Mouse (Mus musculus): Measurements from ENCODE around the gene Cntn5. TPM values are rescaled to one million over a fixed set of nuclear protein-coding genes. Genes with fewer than 3 reads are reported as not detected.

Cntn5 gene
- total and polyA plus RNA-seq, 2 experiments from 2014 or later, result 23.7 to 24.8 TPM

DNA sequence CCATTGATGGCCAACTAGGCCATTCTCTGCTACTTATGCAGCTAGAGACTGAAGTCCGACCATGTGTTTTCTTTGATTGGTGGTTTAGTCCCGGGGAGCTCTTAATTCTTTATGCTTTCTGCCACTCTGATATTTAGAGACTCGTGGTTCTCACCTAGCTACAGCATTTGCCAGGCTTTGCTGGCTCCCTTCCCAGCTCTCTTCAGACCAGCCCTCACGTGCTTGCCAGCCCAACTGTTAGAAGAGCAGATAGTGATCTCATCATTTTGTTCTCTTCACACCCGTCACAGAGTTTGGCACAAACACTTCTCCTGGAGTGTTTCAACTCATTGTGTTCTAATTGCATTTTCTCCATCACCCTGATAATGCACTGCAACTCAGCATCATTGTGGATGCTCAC is 1005.5 kb downstream of the Cntn5 start:
- ATAC-seq (ENCODE audit: low FRiP score), result no peak; the same call in 1 of the 2 replicates
- no peak for TF ChIP-seq CTCF (IDR thresholded peaks at IDR 0.05)

DNA sequence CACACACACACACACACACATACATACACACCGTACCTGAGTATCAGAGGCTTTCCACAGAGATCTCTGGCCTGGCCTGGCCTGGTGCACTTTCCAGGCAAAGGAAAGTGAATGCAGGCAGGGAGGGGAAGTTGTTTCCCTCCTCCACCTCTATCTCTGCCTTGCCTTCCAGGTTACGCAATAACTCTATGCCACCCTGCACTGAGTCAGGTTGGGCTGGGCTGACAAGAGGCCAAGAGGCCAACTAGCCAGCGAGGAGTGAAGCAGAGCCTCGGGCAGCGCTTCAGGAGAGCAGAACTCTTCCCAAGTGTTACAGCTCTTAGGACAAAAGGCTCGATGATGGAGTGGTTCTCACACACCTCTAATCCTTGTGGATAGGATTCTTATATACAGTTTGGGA is 1018.4 kb downstream of the Cntn5 start:
- Histone ChIP-seq H3K36me3 (ENCODE audit: insufficient read depth, low read length) (no peaks in the 10 kb centered on the region), H3K9me3 (ENCODE audit: low read length) (no peaks in the 10 kb centered on the region), H3K4me2 (ENCODE audit: low read depth, low read length, poor library complexity, severe bottlenecking) (no peak overlapping the region), H3K27me3 (ENCODE audit: insufficient read depth, low read length) (no peaks in the 10 kb centered on the region), H3K9ac (replicated peaks; ENCODE audit: low read length, poor library complexity, severe bottlenecking) (no peak overlapping the region), H3K4me1 (ENCODE audit: insufficient read depth, low read length) (no peaks in the 10 kb centered on the region), H3K4me3 (ENCODE audit: low read depth, low read length) (no peak overlapping the region), H3K27ac (ENCODE audit: low read depth, low read length) (no peak overlapping the region)
- ATAC-seq (ENCODE audit: low FRiP score) (no peak), DNase-seq (ENCODE audit: low spot score) (no peak)
- WGBS, result 88% methylated on average over 6 of the region's 6 CpGs
- no peak for TF ChIP-seq CTCF (IDR thresholded peaks at IDR 0.05)

More for the DNA sequence above, 1005.5 kb downstream of the Cntn5 start:
- Histone ChIP-seq H3K4me2 (ENCODE audit: low read depth, low read length, poor library complexity, severe bottlenecking) (no peak overlapping the region), H3K9ac (replicated peaks; ENCODE audit: low read length, poor library complexity, severe bottlenecking) (no peak overlapping the region), H3K4me1 (ENCODE audit: insufficient read depth, low read length) (no peaks in the 10 kb centered on the region), H3K4me3 (ENCODE audit: low read depth, low read length) (no peak overlapping the region), H3K9me3 (ENCODE audit: low read length) (no peaks in the 10 kb centered on the region), H3K27me3 (ENCODE audit: insufficient read depth, low read length) (no peaks in the 10 kb centered on the region), H3K27ac (ENCODE audit: low read depth, low read length) (no peak overlapping the region), H3K36me3 (ENCODE audit: insufficient read depth, low read length) (no peaks in the 10 kb centered on the region)
- WGBS, result 65% methylated on average over 5 of the region's 5 CpGs
- peak; percentile 81 for DNase-seq (ENCODE audit: low spot score)

DNA sequence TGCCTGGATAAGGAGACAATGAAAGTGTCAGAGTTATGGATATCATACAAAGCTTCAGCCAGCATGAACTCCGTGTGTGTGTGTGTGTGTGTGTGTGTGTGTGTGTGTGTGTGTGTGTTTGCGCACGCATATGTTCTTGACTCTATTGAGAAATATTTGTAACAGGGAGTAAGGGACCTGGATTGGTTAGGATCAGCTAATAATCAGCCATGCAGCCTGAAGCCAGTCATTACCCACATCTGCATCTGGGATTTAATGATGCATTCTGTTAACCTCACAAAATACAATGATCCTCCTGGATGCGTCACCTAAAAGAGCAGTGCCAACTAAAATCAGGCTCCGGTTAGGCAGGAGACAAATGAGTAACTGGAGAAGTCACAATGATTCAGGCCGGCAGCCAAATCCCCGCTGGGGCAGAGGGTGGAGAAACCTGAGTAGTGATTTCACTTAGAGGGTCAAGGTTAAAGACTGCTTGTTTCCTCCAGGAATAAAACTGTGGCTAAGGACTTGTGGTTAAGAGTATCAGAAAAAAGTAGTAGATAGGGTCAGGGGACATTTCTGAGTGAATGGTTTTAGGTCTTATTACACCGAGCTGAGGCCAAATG is 1021.7 kb downstream of the Cntn5 start:
- DNase-seq (ENCODE audit: low spot score), result peak; percentile 30
- no peaks in the 10 kb centered on the region for H3K4me1 ChIP-seq (ENCODE audit: insufficient read depth, low read length)
- H3K9ac ChIP-seq (replicated peaks; ENCODE audit: low read length, poor library complexity, severe bottlenecking), result no peak overlapping the region
- no peaks in the 10 kb centered on the region for H3K36me3 ChIP-seq (ENCODE audit: insufficient read depth, low read length)
- no peak overlapping the region for H3K4me3 ChIP-seq (ENCODE audit: low read depth, low read length)
- no peak for TF ChIP-seq CTCF (IDR thresholded peaks at IDR 0.05)
- 77% methylated on average over 8 of the region's 8 CpGs for WGBS
- H3K27ac ChIP-seq (ENCODE audit: low read depth, low read length), result no peak overlapping the region
- ATAC-seq (ENCODE audit: low FRiP score), result no peak
- no peaks in the 10 kb centered on the region for H3K27me3 ChIP-seq (ENCODE audit: insufficient read depth, low read length)
- no peaks in the 10 kb centered on the region for H3K9me3 ChIP-seq (ENCODE audit: low read length)
- H3K4me2 ChIP-seq (ENCODE audit: low read depth, low read length, poor library complexity, severe bottlenecking), result no peak overlapping the region

DNA sequence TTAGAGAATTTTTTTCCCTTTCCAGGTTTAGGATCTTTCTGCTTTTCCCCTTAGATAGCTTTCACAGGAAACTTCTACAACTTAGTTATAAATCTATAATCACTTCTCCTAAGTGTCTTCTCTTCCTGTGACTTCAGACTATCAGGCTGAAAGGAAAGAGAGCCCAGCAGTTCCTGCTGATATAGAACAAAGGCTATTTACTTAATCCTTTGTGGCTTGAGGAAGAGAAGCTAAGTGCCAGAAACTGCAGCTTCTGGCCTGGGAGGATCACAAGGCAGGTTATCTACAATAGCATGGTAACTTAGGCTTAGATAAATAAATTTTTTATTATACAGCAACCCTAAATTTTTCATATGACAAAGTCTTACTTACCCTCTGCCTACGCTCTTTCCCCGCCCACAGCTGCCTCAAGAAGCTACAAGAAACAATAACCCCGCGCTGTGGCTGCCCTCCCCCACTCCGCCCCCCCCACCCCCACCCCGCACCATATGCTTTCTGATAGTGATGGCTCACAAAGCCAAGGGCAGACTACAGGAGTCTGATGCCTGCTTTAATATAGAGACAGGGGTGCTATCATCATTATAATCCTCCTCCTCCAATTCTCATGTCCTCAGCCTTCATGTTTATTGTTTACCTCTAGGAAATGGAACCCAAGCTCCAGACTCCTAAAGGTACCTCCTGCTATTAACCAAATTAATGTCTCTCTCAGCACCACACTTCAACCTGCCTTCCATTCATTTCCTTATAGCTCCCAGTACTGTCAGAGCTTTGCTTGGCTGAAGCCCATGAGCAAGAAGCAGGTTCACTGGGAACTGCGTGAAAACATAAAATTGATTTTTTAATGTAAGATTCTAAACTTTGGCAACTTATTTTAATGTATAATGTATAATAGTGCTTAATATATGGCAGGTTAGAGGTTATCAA is 1032.2 kb downstream of the Cntn5 start:
- 40% methylated on average over 7 of the region's 7 CpGs for WGBS
- H3K27me3 ChIP-seq (ENCODE audit: insufficient read depth, low read length), result no peaks in the 10 kb centered on the region
- no peak for ATAC-seq (ENCODE audit: low FRiP score)
- no peak overlapping the region for H3K4me3 ChIP-seq (ENCODE audit: low read depth, low read length)
- H3K4me2 ChIP-seq (ENCODE audit: low read depth, low read length, poor library complexity, severe bottlenecking), result no peak overlapping the region
- H3K36me3 ChIP-seq (ENCODE audit: insufficient read depth, low read length), result no peaks in the 10 kb centered on the region
- DNase-seq (ENCODE audit: low spot score), result no peak
- H3K9me3 ChIP-seq (ENCODE audit: low read length), result no peaks in the 10 kb centered on the region
- no peak for TF ChIP-seq CTCF (IDR thresholded peaks at IDR 0.05)
- H3K9ac ChIP-seq (replicated peaks; ENCODE audit: low read length, poor library complexity, severe bottlenecking), result no peak overlapping the region
- H3K4me1 ChIP-seq (ENCODE audit: insufficient read depth, low read length), result no peaks in the 10 kb centered on the region
- H3K27ac ChIP-seq (ENCODE audit: low read depth, low read length), result no peak overlapping the region

DNA sequence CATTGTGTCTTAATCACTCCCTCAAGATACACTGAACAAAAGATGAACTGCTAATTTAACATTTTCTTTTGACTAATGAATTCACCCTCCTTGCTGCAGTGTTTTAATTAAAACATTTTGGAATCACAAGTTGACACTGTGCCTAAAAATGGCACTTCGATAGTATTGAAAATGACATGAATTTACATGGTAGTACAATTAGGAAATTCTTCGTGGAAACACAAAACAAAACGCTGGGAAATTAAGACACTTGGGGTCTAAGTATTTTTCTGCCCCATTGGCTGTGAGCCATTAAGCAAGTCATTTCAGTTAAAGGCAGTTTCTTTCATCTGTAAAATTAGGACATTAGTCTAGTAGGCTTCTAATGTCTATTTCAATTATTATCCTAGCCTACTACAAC is 1043.9 kb downstream of the Cntn5 start:
- no peak for ATAC-seq (ENCODE audit: low FRiP score)
- no peak for TF ChIP-seq CTCF (IDR thresholded peaks at IDR 0.05)
- WGBS, result 82% methylated on average over 3 of the region's 3 CpGs
- no peak overlapping the region for H3K27ac ChIP-seq (ENCODE audit: low read depth, low read length)
- no peaks in the 10 kb centered on the region for H3K4me1 ChIP-seq (ENCODE audit: insufficient read depth, low read length)
- H3K9me3 ChIP-seq (ENCODE audit: low read length), result no peaks in the 10 kb centered on the region
- H3K4me3 ChIP-seq (ENCODE audit: low read depth, low read length), result no peak overlapping the region
- H3K4me2 ChIP-seq (ENCODE audit: low read depth, low read length, poor library complexity, severe bottlenecking), result no peak overlapping the region
- no peaks in the 10 kb centered on the region for H3K36me3 ChIP-seq (ENCODE audit: insufficient read depth, low read length)
- DNase-seq (ENCODE audit: low spot score), result peak; percentile 5
- no peak overlapping the region for H3K9ac ChIP-seq (replicated peaks; ENCODE audit: low read length, poor library complexity, severe bottlenecking)
- no peaks in the 10 kb centered on the region for H3K27me3 ChIP-seq (ENCODE audit: insufficient read depth, low read length)

DNA sequence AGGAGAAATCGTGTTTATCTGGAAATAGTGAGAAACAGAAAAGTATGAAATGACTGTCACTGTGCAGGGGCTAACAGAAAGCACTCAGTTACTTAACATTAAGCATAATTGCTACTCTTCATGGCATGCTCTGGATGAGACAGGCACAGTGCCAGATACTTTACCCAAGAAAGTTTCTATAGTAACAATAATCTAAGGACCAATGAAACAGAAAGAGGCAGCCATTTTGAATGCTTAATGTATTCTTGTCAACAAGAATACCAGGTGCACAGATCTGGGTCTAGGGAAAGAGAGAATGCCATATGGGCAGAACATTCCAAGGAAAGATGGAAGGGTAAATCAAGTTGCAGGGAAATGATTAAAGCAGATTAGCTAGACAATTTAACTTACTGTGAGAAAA is 1045.3 kb downstream of the Cntn5 start:
- no peaks in the 10 kb centered on the region for H3K9me3 ChIP-seq (ENCODE audit: low read length)
- H3K36me3 ChIP-seq (ENCODE audit: insufficient read depth, low read length), result no peaks in the 10 kb centered on the region
- ATAC-seq (ENCODE audit: low FRiP score) (no peak), DNase-seq (ENCODE audit: low spot score) (peak; percentile 9)
- H3K4me1 ChIP-seq (ENCODE audit: insufficient read depth, low read length), result no peaks in the 10 kb centered on the region
- H3K4me3 ChIP-seq (ENCODE audit: low read depth, low read length), result no peak overlapping the region
- WGBS, result 65% methylated on average over 1 of the region's 1 CpGs
- no peaks in the 10 kb centered on the region for H3K27me3 ChIP-seq (ENCODE audit: insufficient read depth, low read length)
- no peak overlapping the region for H3K27ac ChIP-seq (ENCODE audit: low read depth, low read length)
- no peak for TF ChIP-seq CTCF (IDR thresholded peaks at IDR 0.05)
- H3K4me2 ChIP-seq (ENCODE audit: low read depth, low read length, poor library complexity, severe bottlenecking), result no peak overlapping the region
- H3K9ac ChIP-seq (replicated peaks; ENCODE audit: low read length, poor library complexity, severe bottlenecking), result no peak overlapping the region
